Mouse (Mus musculus) adrenal gland, postnatal 4 days (tissue): Measurements from ENCODE around the gene Ccr4. TPM values are rescaled to one million over a fixed set of nuclear protein-coding genes. Genes with fewer than 3 reads are reported as not detected.

Source experiments
- DNase-seq, 2 experiments: peaks; one replicate each; pipeline ENCODE4 v3.0.0; 2021 to 2022; ENCODE audit warnings: low spot score in 2 of 2, mixed read lengths in 2 of 2
- long read RNA-seq, 2 experiments: library from polyadenylated mRNA; stranded (forward); transcript quantifications; one replicate each; pipeline ENCODE4 v2.0.0; 2021
- total RNA-seq, 2 experiments: library from RNA; stranded (reverse); gene quantifications; 2 replicates each; pipeline ENCODE4 v1.2.3; 2021

Ccr4 gene
- total RNA-seq: not detected
- long read RNA-seq, experiment 1: 0 reads
- long read RNA-seq, experiment 2: 0 reads

DNA sequence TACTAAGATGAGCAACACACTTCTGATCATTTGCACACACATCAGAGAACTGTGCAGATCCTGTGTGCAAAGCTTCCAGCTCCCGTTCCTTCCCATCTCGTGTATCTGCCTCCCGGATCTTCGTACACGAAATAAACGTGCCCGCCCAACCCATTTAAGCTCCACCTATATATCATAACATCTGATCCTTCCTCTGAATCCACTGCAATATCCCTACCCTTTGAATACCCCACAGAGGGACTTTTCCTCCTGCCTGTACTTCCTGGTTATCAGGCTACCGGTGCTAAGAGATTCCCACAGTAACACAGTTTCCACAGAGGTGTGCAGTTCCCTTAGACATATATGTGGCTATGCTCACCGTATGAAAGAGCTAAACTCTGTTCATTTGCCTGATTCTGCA lies at the start of gene Ccr4:
Ccr4 (minus strand) TSS at position 101 of the 400 bp plus-strand sequence.
- DNase-seq: no peak

- DNase-seq: no peak
Observed at GRCm38 (mm10) chr9:114553828-114554227, 49.1 kb upstream of the Ccr4 start.

- DNase-seq: no peak
Observed at GRCm38 (mm10) chr9:114550033-114550432, 45.3 kb upstream of the Ccr4 start.

DNA sequence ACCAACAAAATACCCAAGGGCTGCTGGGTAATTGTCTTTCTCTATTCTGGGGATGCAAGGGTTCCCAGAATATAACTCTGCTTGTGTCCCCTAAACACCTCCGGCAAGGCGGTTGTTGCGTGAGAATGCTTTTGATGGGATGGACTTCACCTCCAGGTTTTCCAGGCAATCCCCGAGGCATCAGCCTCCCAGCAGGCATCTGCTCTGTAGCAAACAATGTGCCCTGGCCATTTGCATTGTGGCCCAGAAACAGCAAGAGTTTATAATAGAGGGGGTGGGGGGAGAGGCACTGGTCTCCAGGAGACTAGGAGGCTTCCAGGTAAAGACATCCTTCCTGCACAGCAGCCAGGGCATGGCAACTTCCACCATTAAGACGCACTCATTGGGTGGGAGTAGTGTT lies 44.4 kb upstream of the Ccr4 start:
- DNase-seq: no peak

- no peak for DNase-seq
Observed at GRCm38 (mm10) chr9:114548496-114548895, 43.8 kb upstream of the Ccr4 start.

DNA sequence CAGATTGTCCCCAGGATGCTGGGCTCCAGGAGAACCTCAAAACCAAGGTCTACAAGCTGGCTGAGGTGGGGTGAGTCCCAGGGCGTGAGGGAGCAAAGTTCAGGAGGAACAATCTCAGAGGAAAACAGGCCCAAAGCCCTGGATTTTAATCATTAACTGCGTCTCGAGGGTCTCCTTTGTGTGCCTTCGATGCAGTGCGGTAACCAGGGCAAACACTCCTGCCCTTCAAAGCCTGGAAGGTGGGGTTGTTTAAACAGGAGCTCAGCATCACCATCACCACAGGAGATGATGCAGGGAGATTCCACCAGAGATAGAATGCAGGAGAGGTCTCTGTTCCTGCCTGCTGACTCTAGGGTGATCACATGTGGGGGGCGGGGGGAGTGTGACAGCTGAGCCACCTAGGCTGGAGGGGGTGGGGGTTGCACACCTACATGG lies 42.9 kb upstream of the Ccr4 start:
- no peak for DNase-seq

- no peak for DNase-seq
Observed at GRCm38 (mm10) chr9:114546765-114547164, 42.0 kb upstream of the Ccr4 start.

DNA sequence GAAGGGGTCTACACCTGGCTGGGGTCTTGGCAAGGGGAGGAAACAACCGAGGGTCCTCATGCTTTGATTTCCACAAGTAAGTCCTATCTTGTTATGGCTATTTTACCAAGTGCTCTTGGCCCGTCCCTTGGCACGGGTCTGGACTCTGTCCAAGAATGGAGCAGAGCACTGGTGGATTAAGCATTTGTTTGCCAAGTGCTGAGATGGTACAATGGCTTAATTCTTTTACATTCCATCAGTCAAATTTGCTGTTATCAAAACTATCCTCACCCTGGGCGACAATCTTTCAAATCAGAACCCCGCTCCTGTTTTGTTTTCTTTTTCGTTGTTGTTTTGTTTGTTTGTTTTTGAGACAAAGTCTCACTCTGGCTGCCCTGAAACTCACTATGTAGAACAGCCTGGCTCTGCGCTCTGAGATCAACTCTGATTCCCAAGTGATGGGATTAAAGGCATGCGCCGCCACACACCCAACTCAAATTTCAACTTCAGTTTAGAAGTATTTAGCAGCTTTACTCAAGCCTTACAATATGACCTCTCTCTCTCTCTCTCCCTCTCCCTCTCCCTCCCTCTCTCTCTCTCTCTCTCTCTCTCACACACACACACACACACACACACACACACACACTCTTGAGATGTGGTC lies 40.2 kb upstream of the Ccr4 start:
- no peak for DNase-seq

DNA sequence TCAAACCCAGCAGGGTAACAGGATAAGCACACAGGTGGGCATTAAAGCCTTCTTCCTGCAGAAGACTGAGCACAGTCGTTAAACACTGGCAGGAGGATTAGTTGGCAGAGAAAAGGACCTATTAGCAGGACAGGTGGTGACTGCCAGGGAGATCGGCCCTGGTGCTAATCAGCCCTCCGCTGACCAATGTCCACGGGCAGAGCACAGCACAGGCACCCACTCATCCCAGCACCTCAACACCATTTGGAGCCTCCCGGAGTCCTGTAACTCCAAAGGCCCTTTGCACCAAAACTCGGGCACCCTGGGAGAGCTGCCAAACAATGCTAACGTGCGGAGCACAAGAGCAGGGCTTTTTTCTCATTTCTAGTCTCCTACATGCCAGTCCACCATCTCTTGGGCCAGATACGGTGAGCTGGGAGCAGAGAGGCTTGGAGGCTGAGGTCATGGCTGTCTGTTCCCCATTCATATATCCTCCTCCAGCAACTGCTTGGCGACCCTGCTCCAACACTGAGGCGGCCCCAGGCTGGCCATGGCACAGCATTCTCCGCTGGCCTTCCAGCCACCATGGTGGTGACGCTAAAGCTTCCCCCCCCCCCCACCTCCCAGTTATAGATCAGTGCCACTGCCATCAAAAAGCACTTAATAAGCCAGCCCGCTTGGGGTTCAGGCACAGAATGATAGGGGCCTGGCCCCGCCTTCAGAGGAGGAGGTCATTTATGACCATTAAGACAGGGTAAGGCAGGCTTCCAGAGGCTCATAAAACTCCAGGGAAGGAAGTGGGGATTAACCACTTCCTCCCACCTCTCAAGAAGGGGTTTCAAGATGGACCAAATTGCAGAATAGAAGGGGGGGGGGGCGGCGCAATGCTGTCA lies 39.4 kb upstream of the Ccr4 start:
- DNase-seq: no peak

DNA sequence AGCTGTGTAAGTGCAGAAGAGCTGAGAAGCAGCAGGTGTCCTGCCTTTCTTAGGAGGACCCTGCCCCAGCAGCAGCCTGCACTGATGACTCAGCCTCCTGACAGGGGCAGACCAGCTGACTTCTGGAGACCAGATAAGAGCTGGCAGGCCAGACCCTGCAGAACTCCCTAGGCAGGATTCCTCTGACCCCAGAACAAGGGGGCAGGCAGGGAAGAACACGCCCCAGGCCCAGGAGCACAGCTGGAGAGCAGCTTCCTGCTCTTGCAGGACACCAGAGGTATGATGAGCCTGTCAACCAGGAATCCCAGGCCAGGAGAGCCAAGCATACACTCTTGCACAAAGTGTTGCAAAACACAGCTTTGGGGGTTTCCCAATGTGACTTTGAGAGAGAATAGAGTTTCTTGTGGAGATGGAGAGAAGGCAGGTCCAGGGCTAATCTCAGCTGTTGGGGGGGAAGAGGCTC lies 36.6 kb upstream of the Ccr4 start:
- no peak for DNase-seq

DNA sequence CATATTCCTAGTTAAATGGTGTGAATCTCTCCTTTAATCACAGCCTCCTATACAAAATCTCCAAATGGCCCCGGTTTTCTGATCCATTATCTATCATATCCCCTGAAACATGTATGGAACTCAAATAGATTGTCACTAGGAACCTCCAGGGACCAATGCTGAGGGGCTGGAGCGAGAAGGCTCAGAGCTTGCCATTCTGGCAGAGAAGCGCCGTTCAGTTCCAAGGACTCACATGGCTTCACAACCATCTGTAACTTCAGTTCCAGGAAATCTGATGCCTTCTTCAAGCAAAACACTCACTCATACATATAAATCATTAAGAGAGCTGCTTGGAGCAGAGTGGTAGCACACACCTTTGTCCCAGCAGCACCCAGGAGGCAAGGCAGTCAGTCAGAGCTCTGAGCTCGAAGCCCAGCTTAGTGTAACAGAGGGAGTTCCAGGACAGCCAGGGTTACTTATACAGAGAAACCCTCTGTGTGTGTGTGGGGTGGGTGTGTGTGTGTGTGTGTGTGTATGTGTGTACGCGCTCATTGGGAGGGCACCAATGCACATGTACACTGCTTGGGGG lies 34.4 kb upstream of the Ccr4 start:
- no peak for DNase-seq

DNA sequence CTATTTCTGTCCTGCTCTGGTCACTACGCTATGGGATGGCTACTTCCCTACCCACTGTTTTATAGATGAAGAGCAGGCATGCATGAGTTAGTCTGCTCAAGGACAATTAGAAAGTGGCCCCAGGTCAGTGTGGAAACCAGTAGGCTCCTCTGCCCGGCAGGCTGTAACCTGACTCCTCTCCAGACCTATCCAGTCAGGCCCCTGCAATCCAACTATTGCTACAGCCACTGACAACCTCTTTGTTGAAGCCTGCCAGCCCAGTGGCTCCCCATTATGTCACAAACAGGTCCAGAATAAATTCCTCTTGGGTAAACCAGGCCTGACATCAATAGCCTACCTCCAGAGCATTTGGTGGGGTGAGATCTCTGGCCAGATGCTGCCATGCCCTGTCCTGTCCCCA lies 31.9 kb upstream of the Ccr4 start:
- no peak for DNase-seq

DNA sequence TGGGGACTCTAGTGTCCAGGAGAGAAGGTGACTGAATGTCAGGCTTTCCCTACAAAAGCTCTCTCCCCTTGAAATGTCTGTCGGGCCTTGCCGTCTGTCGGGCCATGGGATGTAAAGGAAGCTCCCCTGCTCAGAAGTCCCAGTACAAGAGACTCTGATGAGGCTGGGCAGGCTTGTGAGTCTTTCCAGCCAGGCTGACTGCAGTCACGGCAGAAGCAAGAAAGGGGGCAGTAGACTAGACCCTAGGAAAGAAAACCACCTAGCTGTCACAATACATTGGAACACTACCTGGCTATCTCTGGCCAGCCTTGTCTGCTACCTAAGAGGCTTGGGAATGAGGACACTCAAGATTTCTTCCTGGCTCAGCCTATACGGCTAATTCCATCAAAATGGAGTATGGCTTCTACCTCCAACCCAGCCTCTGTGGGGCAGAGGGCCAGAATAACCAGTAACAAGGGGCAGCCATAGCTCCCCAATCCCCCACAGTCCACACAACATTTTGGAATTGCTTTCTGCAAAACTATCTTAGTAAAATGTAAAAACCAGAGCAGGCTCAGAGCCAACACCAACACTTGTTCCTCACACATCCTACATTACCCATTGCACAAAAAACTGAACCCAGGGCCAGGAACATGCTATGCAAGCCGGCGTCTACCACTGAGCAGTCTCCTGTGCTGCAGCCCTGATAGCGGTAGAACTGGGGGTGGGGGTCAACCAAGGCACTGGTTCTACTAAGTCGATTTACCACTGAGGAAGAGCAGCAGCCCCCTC lies 30.2 kb upstream of the Ccr4 start:
- DNase-seq: no peak

- no peak for DNase-seq
Observed at GRCm38 (mm10) chr9:114533848-114534247, 29.1 kb upstream of the Ccr4 start.

- no peak for DNase-seq
Observed at GRCm38 (mm10) chr9:114531276-114531675, 26.6 kb upstream of the Ccr4 start.

DNA sequence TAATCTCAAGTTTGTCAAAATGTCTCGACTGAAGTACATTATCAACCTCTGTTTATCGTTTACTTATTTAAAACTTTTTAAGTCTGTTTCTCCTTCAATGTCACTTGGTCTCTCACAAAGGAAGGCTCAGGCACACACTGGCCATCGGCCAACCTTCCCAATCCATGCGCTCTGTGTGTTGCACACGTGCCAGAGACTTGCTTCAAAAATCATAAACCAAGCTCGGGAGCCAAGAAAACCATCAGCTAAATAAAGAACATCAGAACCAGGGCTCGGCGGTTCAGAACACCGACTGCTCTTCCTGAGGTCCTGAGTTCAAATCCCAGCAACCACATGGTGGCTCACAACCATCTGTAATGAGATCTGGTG lies 23.9 kb upstream of the Ccr4 start:
- DNase-seq: no peak

DNA sequence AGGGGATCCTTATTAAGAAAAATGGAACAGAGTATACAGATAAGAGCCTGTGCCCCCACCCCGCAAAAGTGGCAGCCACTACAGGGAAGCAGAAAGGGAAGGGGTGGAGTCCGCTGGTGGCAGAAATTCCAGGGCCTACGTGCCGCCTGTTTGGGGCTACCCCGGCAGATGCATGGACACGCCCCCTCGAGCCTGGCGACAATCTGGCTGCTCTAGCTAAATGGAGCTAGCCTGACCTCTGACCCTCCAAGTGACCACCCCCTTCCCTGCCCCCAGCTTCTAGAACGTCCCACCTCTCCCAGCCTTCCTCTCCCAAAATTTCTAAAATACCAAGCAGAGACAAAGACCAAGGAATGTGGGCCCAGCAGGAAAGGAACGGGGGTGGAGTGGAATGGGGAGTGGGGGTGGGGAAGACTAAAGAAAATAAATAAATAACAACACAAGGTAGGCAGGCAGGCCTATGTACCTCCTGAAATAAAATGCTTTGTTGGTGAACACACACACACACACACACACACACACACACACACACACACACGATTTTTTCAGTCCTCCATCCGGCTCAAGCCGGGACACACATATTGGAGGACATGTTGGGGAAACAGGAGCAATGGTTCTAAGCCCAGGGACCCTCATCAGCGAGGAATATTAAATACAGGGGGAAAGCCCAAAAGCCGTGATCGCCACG lies 23.4 kb upstream of the Ccr4 start:
- no peak for DNase-seq

DNA sequence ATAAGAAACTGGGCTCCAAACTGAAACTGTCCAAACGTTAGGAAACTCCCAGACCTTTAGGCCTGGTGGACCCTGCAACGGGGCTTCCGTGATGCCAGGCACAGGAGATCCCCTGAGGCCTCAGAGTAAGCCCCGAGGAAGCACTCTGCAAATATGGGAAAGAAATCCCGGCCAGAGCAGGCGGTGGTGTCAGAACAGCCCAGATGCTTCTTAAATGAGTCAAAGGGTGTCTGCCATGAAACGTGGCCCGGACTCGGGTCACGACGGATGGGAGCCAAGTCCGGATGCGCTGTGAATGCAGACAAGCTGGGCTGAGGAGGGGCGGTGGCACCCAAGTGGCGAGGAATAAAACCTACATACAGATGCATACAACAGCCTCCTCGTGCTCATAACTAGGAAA lies 22.4 kb upstream of the Ccr4 start:
- no peak for DNase-seq

DNA sequence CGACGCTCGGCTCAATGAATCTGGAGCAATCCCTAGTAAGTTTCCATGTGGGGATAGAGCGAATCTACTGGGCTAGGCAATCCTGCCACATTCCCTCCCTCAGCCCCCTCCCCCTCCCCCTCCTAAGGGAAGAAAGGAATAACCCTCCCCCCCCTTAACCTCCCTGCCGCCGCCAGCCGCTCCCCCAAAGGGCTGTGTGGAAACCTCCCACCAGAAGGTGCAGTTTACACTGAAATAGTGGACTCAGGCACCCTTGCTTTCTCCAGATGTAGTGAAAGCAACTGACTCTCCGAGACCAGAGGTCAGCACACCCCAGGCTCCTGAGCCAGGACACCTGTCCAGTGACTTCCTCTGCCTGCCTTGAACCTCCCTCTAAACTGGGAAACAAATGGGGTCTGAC lies 21.9 kb upstream of the Ccr4 start:
- no peak for DNase-seq

GRCm38 (mm10) chr9:114525891-114526290 lies 21.2 kb upstream of the Ccr4 start:
- no peak for DNase-seq

DNA sequence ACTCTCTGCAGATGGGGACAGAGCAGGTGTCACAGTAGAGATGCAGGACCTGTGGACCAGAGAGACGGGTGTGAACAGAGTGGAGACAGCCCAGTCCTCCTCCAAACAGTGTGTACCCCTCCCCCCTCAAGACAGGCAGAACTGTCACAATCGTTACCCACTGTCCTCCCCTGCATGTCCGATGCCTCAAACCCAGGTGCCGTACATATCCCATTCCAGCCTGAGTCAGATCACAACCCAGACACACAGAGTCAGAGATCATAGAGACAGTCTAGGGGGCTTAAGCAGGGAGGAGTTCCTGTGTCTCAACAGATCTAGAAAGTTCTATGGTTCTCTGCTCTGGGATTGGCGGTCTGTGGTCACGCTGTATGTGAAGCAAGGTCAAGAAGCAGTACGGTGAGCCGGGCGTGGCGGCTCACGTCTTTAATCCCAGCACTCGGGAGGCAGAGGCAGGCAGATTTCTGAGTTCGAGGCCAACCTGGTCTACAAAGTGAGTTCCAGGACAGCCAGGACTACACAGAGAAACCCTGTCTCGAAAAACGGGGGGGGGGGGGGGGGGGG lies 20.4 kb upstream of the Ccr4 start:
- DNase-seq: no peak
